Mouse (Mus musculus): ENCODE data around the gene Krtap4-6.
"Not testable (repeated sequence)": the region's sequence is repeated elsewhere in the genome, so short reads cannot be mapped to it uniquely, and the experiment has no call there.

Krtap4-6 gene

DNA sequence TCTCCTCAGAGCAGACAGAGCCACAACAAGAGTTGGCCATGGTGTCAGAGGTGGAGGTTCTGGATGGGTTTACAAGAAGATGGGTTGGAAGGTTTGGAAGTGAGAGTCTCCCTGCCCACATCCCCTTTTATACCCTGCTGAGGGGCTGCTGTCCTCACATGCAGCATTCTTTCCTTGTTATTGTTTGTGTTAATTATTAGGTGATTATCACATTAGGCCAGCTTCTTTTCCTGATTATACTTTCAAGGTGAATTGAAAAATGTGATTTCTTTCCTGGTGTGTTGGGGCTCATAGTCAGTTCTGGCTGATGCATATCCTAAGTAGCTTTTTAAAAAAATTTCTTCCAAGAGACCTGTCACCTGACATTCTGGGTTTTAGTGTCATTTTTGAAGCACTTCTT lies at the start of gene Krtap4-6:
Gene Krtap4-6 (minus strand): TSS at position 101 of the 400 bp plus-strand sequence.
- no peak for DNase-seq

GRCm38 (mm10) chr11:99690463-99690862 lies 24.7 kb upstream of the Krtap4-6 start, which contains the start of gene Gm14190:
Gene Gm14190 (minus strand): TSS chr11:99690740.
- peak in 1 of 2 experiments; percentile 12 for DNase-seq

GRCm38 (mm10) chr11:99685235-99685634 lies 19.5 kb upstream of the Krtap4-6 start:
- DNase-seq: peak; percentile 24 to 44

GRCm38 (mm10) chr11:99683481-99683880 lies 17.7 kb upstream of the Krtap4-6 start:
- DNase-seq: peak; percentile 63 to 73

- DNase-seq: no peak
These were observed 3.0 kb downstream of the Krtap4-6 start for GRCm38 (mm10) chr11:99662802-99663201.

DNA sequence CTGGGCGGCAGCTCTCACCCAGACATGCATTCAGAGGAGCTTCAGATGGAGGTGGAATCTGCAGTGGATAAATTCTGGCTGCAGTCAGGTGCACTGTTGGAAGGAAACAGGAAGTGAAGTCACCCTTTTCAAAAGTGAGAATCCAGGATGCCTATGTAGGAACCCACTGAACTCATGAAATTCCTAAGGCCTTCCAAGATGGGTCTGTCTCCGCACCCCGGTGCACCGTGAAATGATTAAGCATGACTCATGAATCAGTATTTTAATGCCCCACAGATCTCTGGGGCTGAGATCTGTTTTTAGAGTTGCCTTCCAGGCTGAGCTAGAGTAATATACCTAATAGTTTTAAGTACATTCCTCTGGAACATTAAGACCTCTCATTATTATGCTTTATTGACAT lies 6.5 kb downstream of the Krtap4-6 start:
- no peak for DNase-seq

- DNase-seq: not testable (repeated sequence)
These were observed 7.2 kb downstream of the Krtap4-6 start, which contains the start of gene Gm11563 for GRCm38 (mm10) chr11:99658467-99659010. Gene Gm11563 (minus strand): TSS chr11:99658960.

DNA sequence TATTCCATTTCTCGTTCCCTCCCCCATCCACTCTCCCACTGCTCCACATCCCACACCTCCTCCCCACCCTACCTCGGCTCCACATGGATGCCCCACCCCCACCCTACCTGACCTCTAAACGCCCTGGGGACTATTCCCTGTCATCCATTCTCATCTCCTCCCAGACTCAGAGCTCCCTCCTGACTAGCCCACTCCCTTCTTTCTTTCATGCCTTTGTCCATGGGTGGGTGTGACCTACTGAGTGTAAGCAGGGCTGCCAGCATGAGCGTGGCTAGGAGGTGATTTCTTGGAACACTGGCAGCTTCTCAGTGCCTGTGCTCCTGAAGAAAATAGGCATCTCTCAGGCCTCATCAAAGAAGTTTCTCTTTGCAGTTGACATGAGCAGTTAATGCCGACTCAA lies 8.7 kb downstream of the Krtap4-6 start:
- no peak for DNase-seq

GRCm38 (mm10) chr11:99650136-99650535 lies 15.6 kb downstream of the Krtap4-6 start, which contains the start of gene Gm11555:
Gene Gm11555 (minus strand): TSS chr11:99650236.
- DNase-seq: no peak

DNA sequence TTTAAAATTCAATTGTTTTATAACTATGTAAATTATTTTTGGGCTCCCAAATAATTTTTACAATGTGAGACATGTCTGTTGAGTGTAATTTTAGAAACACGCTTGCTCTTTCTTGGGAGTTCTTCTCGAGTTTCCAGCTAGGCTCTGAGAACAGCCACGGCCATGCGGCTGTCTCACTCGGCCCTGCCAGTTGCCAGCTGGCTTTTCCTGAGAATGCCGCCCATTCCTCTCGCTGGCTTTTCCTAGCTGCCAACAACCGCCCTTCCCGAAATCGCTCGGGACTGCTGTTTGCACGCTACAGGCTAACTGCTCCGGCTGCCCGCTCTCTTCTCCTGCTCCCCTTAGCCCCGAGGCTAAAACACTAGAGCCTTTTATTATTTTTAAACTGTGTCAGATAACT lies 19.3 kb downstream of the Krtap4-6 start:
- peak; percentile 42 to 49 for DNase-seq

GRCm38 (mm10) chr11:99644351-99644750 lies 21.4 kb downstream of the Krtap4-6 start:
- no peak for DNase-seq

- not testable (repeated sequence) for DNase-seq
These were observed 22.1 kb downstream of the Krtap4-6 start, which contains the start of gene Krtap4-7 for GRCm38 (mm10) chr11:99643635-99644139. Gene Krtap4-7 (minus strand): TSS chr11:99644089.

DNA sequence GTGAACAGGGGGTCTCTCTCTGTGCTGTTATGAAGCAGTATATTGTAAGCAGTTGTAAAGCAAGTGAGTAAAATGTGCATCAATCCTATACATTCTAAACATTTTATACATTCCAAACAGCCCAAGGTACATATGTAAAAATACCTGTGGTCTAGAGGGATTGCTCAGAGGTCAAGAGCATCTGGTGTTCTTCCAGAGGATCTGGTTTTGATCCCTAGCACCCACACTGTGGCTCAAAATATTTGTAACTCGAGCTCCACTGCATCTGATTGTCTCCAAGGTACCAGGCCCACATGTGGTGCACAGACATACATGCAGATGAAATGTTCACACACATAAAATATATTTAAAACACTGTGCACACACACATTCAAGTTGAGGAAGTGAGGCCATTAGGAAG lies 24.8 kb downstream of the Krtap4-6 start:
- DNase-seq: no peak

- no peak for DNase-seq
These were observed 28.7 kb downstream of the Krtap4-6 start for GRCm38 (mm10) chr11:99637086-99637485.

GRCm38 (mm10) chr11:99634653-99635134 lies 31.1 kb downstream of the Krtap4-6 start, which contains the start of gene Krtap4-2:
Gene Krtap4-2 (minus strand): TSS chr11:99635084.
- no peak for DNase-seq

GRCm38 (mm10) chr11:99633293-99633692 lies 32.5 kb downstream of the Krtap4-6 start:
- no peak for DNase-seq

DNA sequence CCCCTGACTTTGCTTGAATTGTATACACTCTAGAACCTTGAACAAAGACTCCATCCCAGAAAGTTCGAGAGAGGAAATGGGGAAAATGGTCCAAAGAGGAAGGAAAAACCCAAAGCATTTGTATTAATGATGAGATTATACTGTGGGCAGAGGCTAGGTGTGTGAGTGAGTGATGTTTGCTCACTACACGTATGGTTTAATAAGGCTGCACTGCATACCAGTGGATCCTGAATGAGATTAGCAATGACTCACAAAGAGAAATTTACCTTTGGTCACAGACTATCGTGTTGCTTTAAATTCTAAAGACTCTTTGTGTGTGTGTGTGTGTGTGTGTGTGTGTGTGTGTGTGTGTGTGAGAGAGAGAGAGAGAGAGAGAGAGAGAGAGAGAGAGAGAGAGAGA lies 34.9 kb downstream of the Krtap4-6 start:
- no peak for DNase-seq

DNA sequence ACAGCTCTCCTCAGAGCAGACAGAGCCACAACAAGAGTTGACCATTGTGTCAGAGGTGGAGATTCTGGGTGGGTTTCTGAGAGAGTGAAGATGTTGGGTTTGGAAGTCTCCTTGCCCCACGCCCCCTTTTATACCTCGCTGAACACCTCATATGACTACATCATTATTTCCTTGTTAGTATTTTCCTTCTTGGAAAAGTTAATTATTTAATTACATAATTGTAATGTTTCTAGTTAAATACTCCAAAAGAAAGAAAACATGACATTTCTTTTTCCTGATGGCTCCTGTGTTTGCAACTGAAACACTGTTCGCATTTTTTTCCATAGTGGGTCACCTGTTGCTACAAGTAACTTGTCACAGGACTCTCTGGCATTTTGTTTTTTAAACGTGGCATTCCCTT lies 37.6 kb downstream of the Krtap4-6 start, which contains the start of gene Krtap4-1:
Gene Krtap4-1 (minus strand): TSS at position 101 of the 400 bp plus-strand sequence.
- no peak for DNase-seq

GRCm38 (mm10) chr11:99620335-99620734 lies 45.4 kb downstream of the Krtap4-6 start, which contains the start of gene Gm11562:
Gene Gm11562 (minus strand): TSS chr11:99620435.
- DNase-seq: no peak

All from cerebellum, postnatal 10 days (tissue).